Mouse (Mus musculus) stomach, embryonic 16.5 days (tissue): ENCODE measurements around the gene Rnps1. TPM values are rescaled to one million over a fixed set of nuclear protein-coding genes. Genes with fewer than 3 reads are reported as not detected.

Experiments used
- ATAC-seq: fragments of 200-750 bp; cut with Nextera tagmentation; 2 replicates; pipeline ENCODE4 v1.8.0; 2017; ENCODE audit warnings: moderate number of reproducible peaks, moderate TSS enrichment; ENCODE audit not compliant: insufficient read depth, low FRiP score
- H3K27ac ChIP-seq: fragments of 300-500 bp; sonication (generic); 2 replicates; pipeline ENCODE4 v1.5.1; 2014; ENCODE audit warnings: low read length
- H3K27me3 ChIP-seq: fragments of 300-500 bp; sonication (generic); 2 replicates; pipeline ENCODE4 v1.6.1; 2014; ENCODE audit warnings: low read length, control low read depth, mixed read lengths; ENCODE audit not compliant: control insufficient read depth, insufficient read depth
- H3K36me3 ChIP-seq: fragments of 300-500 bp; sonication (generic); 2 replicates; pipeline ENCODE4 v1.6.1; 2014; ENCODE audit warnings: low read length; ENCODE audit not compliant: control insufficient read depth, insufficient read depth
- H3K4me1 ChIP-seq: fragments of 300-500 bp; sonication (generic); 2 replicates; pipeline ENCODE4 v1.6.1; 2014; ENCODE audit warnings: low read length, control low read depth, mixed read lengths; ENCODE audit not compliant: control insufficient read depth, insufficient read depth
- H3K4me2 ChIP-seq: fragments of 300-500 bp; sonication (generic); 2 replicates; pipeline ENCODE4 v1.6.1; 2014; ENCODE audit warnings: low read depth, low read length, mixed read lengths
- H3K4me3 ChIP-seq: fragments of 300-500 bp; sonication (generic); replicated peaks from 2 replicates; pipeline ENCODE4 v1.5.1; 2014; ENCODE audit warnings: mild to moderate bottlenecking, low read length
- H3K9ac ChIP-seq: fragments of 300-500 bp; sonication (generic); 2 replicates; pipeline ENCODE4 v1.6.1; 2014; ENCODE audit warnings: low read length
- H3K9me3 ChIP-seq: fragments of 300-500 bp; sonication (generic); replicated peaks from 2 replicates; pipeline ENCODE4 v1.6.1; 2016; ENCODE audit warnings: low read length, control low read depth; ENCODE audit not compliant: control insufficient read depth
- WGBS: fragments of 180-500 bp; shearing (Covaris S2); extraction: QIAGEN DNeasy Blood & Tissue Kit; methylation state at CpG from one replicate; pipeline ENCODE4 v1.1.7; 2014; 5-methylcytosine and 5-hydroxymethylcytosine counted together
- polyA plus RNA-seq: library from polyadenylated mRNA; unstranded; fragments of >200 nt; fragmentation: Nextera tagmentation; extraction: Ambion mirVana; gene quantifications from 2 replicates; pipeline ENCODE4 v1.2.1, GENCODE M21; 2015

Rnps1 gene
- polyA plus RNA-seq, 1 experiment from 2014 or later: 217 TPM

DNA sequence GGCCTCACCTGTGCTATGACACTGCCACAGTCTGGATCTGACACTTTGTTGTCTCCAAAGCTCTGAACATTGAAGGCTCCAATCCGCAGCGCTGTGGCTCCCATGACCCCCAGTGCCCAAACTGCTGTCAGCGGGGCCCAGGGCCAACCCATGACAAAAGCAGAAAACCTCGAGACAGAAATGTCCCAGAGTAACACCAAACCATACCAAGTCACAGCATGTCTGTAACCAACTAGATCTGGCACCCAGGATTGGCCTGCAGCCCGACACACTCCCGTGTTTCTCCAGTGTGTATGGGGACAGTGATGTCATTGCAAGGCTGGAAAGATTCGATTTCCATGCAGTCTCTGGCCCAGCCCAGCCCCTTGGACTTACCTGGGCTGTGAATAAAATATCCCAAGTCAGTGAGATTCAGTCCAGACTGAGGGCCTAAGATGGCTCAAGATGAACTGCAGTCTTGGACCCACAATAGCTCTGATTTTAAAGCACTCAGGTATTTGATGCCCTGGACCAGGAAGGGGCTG is 28.3 kb downstream of the Rnps1 start, which contains the start of gene Dnase1l2:
Gene Dnase1l2 (minus strand): TSS at position 474 of the 524 bp plus-strand sequence.
- peak within 1 kb of the TSS; percentile 17; the same call in 1 of the 2 replicates for H3K9ac ChIP-seq
- no peak within 1 kb of the TSS for H3K4me2 ChIP-seq
- no peak within 1 kb of the TSS for H3K4me3 ChIP-seq
- H3K36me3 ChIP-seq: peaks cover 32% of the 10 kb centered on the region; the same call in 1 of the 2 replicates
- whole genome bisulfite sequencing: 77% methylated on average over 7 of the region's 7 CpGs
- no peaks in the 10 kb centered on the region for H3K4me1 ChIP-seq
- peak within 1 kb of the TSS; percentile 50 for H3K27ac ChIP-seq
- no peaks in the 10 kb centered on the region for H3K27me3 ChIP-seq
- no peak for ATAC-seq
- H3K9me3 ChIP-seq: no peaks in the 10 kb centered on the region

DNA sequence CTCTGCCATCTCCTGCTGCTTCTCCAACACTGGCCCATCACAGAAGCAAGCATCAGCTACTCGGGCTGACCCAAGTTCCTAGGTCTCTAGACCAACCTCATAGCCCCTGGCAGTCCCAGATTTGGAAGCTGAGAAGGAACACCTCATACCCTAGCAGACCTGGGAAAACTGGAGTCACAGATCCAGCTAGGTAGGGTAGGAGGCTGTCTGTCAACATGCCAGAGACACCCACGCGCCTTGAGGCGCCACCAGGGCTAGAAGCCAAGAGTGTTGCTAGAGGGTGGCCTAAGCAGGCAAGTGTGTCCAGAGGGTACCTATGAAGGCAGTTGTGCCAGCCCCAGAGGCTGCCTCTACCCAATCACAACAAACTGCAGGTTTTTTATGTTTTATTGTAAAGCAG is 29.0 kb downstream of the Rnps1 start:
- Histone ChIP-seq H3K9me3 (no peaks in the 10 kb centered on the region), H3K27me3 (no peaks in the 10 kb centered on the region), H3K4me3 (no peak overlapping the region), H3K9ac (no peak overlapping the region), H3K36me3 (peaks cover 38% of the 10 kb centered on the region; the same call in 1 of the 2 replicates), H3K4me1 (no peaks in the 10 kb centered on the region), H3K4me2 (no peak overlapping the region), H3K27ac (peak overlapping the region; percentile 50; the same call in 1 of the 2 replicates)
- no peak for ATAC-seq
- 87% methylated on average over 4 of the region's 4 CpGs for WGBS

DNA sequence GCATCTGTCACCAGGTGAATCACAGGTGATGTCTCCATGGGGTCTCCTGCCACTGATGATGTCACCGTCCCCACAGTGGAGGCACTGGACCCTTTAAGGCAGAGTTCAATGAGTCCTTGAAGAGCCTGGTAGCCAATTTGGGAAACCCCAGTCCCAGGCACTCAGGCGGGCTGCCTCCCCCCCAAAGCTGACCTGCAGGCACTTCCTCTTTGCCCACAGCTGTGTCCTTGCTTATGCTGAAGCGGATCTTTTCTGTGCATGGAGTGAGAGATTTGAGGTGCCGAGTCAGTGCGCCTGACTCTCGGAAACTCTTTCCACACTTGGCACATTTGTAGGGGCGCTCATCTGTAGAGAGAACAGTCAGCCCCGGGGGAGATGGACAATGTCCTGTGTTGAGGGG is 32.2 kb downstream of the Rnps1 start:
- ATAC-seq: no peak
- no peaks in the 10 kb centered on the region for H3K9me3 ChIP-seq

DNA sequence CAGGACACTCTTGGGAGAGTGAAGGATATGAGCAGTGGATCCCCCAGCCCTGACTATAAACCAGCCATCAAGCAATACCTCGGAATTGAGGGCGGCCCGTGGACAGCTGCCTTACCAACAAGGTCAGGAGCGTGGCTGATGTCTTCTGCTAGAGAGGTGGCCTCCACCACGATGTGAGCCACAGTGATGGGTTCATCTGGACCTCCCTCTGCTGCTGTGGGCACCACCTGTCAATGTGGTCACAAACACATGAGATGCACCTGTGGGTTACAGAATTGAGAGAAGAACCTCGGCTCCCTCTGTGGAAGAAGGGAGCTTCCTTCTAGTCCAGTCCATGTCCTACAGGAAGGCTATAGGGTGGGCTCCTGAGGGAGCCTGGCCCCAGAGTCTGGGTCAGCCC is 35.1 kb downstream of the Rnps1 start:
- Histone ChIP-seq H3K9ac (no peak overlapping the region), H3K4me2 (no peak overlapping the region), H3K27ac (no peak overlapping the region), H3K27me3 (no peaks in the 10 kb centered on the region), H3K4me3 (no peak overlapping the region), H3K36me3 (peaks cover 35% of the 10 kb centered on the region; the same call in 1 of the 2 replicates), H3K9me3 (no peaks in the 10 kb centered on the region), H3K4me1 (peaks cover 13% of the 10 kb centered on the region)
- ATAC-seq: no peak
- 92% methylated on average over 6 of the region's 6 CpGs for WGBS

More for the DNA sequence above, 32.2 kb downstream of the Rnps1 start:
- no peak overlapping the region for H3K27ac ChIP-seq
- H3K4me3 ChIP-seq: no peak overlapping the region
- H3K4me1 ChIP-seq: no peaks in the 10 kb centered on the region
- peaks cover 39% of the 10 kb centered on the region; the same call in 1 of the 2 replicates for H3K36me3 ChIP-seq
- 91% methylated on average over 8 of the region's 8 CpGs for WGBS
- H3K9ac ChIP-seq: no peak overlapping the region
- H3K4me2 ChIP-seq: no peak overlapping the region
- no peaks in the 10 kb centered on the region for H3K27me3 ChIP-seq

DNA sequence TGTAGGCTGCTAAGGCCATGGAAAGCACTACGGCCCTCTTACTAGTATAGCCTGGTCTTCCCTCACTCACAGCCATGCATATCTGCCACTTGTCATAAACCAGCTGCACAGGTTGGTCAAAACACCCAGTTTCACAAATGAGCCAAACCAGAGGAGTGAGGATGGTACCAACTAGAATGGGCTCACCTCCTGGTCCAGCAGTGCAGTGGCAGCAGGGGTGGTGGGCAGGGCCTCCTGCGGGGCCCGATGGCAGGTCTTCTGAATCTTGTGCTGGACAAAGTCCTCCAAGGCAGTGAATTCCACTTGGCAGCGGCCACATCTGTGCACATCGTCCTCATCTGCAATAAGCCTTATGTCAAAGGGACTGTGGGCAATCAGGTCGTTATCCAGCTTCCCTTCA is 36.9 kb downstream of the Rnps1 start:
- no peak for ATAC-seq

DNA sequence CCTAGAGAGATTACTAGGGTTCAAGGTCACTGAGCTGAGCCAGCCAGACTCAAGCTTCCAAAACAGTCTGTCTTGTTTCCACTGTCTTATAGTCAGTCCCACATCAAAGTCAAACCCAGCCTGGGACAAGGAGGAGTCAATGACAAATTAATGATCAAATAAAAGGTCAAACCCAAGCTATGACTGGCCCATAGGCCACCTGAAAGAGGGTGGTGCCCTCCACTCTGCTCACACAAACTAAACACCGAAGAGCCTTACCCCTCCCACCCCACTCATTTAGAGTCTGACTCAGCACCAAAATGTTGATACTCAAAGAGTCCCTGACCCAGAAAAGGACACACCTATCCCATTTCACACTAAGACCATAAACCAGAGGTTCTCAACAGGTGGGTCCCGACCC is 39.0 kb downstream of the Rnps1 start:
- peak overlapping the region; percentile 99; the same call in 1 of the 2 replicates for H3K27ac ChIP-seq
- H3K4me3 ChIP-seq: no peak overlapping the region
- H3K9ac ChIP-seq: no peak overlapping the region
- no peaks in the 10 kb centered on the region for H3K9me3 ChIP-seq
- no peak for ATAC-seq
- peak overlapping the region; percentile 84 for H3K4me2 ChIP-seq
- H3K36me3 ChIP-seq: peaks cover 11% of the 10 kb centered on the region; the same call in 1 of the 2 replicates
- peaks cover 13% of the 10 kb centered on the region for H3K4me1 ChIP-seq
- WGBS: 64% methylated on average over 2 of the region's 2 CpGs
- H3K27me3 ChIP-seq: no peaks in the 10 kb centered on the region

More for the DNA sequence above, 36.9 kb downstream of the Rnps1 start:
- H3K36me3 ChIP-seq: peaks cover 24% of the 10 kb centered on the region; the same call in 1 of the 2 replicates
- H3K4me2 ChIP-seq: no peak overlapping the region
- no peak overlapping the region for H3K27ac ChIP-seq
- H3K9me3 ChIP-seq: no peaks in the 10 kb centered on the region
- no peak overlapping the region for H3K9ac ChIP-seq
- no peaks in the 10 kb centered on the region for H3K27me3 ChIP-seq
- WGBS: 89% methylated on average over 6 of the region's 6 CpGs
- H3K4me1 ChIP-seq: peaks cover 13% of the 10 kb centered on the region
- H3K4me3 ChIP-seq: no peak overlapping the region

DNA sequence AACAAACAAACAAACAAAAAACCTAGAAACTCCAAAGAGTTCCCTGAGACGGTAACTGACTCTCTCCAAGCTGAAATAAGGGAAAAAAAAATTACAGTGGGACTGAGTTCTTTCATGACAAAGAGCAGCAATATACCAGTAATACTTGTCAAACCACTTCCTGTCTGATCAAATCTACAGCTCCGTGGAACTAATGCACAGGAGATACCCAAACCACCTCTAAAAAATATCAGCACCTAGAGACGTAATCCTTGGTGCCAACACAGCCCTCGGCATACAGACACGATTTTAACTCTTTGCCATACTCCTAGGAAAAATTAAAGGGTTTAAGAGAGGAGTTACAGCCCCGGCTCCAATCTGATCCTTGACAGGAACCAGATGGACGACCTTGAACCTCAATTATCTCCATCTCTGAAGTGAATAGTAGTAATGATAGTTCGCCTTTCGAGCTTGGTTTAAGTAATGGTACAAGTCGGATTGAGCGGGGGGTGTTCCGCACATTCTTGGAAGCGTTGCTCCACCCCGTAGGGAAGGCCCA is 39.9 kb downstream of the Rnps1 start:
- WGBS: 2% methylated on average over 14 of the region's 14 CpGs
- no peaks in the 10 kb centered on the region for H3K9me3 ChIP-seq
- peak overlapping the region; percentile 84 for H3K4me2 ChIP-seq
- peaks cover 13% of the 10 kb centered on the region for H3K4me1 ChIP-seq
- peak overlapping the region; percentile 94 for H3K9ac ChIP-seq
- H3K4me3 ChIP-seq: peak overlapping the region; percentile 90
- peaks cover 3% of the 10 kb centered on the region; the same call in 1 of the 2 replicates for H3K36me3 ChIP-seq
- no peaks in the 10 kb centered on the region for H3K27me3 ChIP-seq
- peak overlapping the region; percentile 99 for H3K27ac ChIP-seq
- no peak for ATAC-seq

DNA sequence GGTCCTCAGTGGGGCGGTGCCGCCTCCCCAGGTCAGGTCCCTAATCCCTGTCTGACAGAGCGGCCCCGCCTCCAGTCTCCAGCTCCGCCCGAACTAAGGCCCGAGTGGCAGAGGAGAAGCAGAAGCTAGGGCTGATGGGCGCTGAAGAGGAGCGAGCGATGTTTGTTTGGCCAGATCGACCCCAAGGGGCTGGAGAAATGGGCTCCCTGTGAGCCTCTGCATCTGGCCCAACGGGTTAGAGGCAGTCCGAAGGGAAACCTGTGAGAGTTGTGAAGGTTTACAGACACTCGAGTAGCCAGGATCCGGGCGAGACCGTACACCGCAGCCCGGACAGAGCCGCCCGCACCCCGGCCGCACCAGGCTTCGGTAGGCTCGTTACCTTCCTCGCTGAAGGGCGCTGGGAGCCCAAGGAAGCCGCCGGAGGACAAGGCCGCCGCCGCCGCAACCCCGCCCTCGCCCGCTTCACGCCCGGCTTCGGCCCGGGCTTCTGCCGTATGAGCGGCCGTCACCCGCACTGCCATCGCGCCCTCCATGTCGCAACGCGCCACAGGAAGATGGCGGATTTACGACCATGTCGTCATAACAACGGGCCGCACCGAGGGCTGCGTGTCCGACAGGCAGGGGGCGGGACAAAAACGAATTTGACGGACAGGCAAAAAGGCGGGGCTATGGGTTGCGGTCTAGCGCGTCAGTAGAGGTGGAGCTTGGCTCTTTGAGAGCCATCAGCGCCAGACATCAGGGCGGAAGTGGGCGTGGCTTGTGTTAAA is 40.6 kb downstream of the Rnps1 start:
- peak overlapping the region; percentile 84 for H3K4me2 ChIP-seq
- ATAC-seq: peak; percentile 93
- no peaks in the 10 kb centered on the region for H3K27me3 ChIP-seq
- under 1% methylated on average over 67 of the region's 67 CpGs for WGBS
- H3K4me3 ChIP-seq: peak overlapping the region; percentile 90
- peak overlapping the region; percentile 99 for H3K27ac ChIP-seq
- H3K36me3 ChIP-seq: no peaks in the 10 kb centered on the region
- H3K9ac ChIP-seq: peak overlapping the region; percentile 94
- no peaks in the 10 kb centered on the region for H3K9me3 ChIP-seq
- peaks cover 13% of the 10 kb centered on the region for H3K4me1 ChIP-seq
